Mouse (Mus musculus) naive thymus-derived CD4-positive, alpha-beta T cell, adult 5 months (primary cell): ENCODE measurements around the gene Rnpep. TPM values are rescaled to one million over a fixed set of nuclear protein-coding genes. Genes with fewer than 3 reads are reported as not detected.

Experiments used
- polyA plus RNA-seq: library from polyadenylated mRNA; unstranded; fragments of 100-300 nt; shearing (Covaris generic); gene quantifications from one replicate; pipeline ENCODE4 v1.2.1, GENCODE M21; 2017

Rnpep gene
- polyA plus RNA-seq, result 10.3 TPM

DNA sequence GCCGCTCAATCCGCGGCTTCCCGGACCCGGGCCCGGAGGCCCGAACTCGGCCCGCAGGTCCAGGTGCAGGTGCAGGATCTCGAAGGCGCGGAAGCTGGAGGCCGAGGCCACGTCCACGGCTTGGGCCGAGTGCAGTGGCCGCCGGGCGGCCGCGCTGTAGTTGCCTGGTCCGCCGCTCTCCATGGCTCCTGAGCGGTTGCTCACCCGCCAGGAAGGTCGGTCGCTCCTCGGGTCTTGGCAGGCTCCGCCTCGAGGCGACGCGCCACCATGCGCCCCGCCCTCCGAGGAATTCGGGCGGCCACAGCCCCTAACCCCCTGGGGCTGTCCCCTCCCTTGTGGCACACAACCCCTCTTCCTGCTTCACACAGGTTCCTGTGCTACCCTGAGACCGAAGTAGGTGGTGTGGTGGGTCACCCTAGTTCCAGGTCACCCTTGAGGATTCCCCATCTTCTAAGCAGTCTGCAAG, at the start of gene Rnpep:
Gene Rnpep, minus strand, starts transcription at position 259 of the 466 bp plus-strand sequence.

DNA sequence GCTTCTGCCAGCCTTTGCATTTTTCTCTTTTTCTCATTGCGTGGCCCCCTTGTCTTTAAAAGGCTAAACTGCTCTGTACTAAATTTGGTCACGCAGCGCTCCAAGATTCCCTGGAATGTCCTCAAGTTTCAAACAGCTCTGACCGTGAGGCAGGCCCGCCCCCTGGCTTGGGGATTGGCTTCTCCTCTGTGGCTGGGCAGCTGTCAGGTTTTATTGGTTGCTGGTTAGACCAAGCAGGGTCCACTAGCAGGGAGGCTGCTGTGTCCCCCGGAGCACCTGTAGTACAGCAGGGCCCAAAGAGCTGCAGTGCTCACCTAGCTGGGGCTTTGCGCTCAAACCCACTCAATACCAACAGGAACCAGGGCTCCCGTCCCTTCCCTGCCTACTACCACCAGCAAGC, 40.7 kb upstream of the Rnpep start, which contains the start of gene Lmod1:
Gene Lmod1, plus strand, starts transcription at position 237 of the 400 bp plus-strand sequence.

DNA sequence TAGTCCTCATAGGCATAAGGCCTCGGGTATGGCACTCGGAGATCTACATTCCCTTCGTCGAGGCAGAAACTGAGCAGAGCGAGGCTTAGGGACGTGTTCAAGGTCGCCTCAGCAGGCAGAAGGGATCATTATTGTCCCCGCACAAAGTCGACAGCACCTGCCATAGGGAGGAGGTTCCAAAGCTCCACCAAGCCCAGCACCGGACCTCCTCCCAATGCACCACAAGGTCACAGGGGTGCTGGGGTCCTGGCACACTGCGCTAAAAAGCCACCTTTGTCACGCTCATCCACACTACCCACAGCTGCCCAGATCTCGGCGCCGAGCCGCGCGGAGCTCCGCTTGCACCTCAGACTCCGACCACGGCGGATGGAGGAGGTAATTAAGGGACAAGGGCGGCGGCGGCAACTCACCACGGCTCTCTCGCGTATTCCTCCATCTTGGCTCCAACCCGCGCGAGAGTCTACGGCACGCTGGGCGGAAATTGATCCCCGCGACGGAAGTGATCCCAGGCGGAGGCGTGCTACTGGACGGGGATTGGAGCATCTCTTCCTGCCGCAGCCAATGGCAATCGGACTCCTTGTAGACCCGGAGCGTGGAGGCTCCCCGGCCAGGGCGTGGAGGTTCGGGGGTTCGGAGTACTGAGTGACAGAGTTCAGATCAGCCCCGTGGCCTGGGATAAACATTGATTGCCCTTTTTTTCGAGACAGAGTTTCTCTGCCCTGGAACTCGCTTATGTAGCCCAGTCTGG, 29.6 kb upstream of the Rnpep start, which contains the start of gene Timm17a:
Gene Timm17a, minus strand, starts transcription at position 495 of the 748 bp plus-strand sequence.

DNA sequence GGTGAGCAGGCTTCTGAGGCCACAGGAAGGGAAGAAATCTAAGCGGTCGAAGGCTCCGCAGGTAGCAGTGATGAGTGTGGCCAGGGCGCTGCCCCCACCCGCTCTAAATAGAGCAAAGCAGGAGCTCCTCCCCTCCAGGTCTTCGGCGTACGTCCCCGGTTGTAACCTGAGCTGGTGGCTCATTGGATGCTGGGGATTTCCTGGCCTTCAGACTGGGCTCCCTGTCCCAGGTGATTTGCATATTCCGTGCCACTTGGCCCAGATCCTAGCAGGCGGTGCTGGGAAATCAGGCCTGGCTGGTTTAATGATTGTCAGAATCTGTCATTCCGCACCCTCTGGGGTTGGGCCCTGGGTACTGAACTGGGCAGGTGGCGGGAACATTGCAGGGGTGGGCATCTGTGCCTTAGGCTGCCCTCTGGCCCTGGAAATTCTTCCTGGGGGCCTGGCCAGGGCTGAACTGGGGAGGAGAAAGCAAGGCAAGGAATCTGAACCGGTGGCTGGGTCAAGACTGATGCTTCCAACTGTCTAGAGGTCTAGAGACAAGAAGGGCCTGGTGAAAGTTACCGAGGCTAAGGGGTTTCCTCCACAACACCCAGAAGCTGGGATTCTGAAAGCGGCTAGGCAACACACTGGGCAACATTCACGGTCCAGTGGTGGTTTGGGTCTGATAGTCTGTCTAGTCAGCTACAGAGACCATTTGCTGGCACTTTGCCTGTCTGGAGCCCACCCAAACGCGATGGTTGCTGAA, 25.3 kb downstream of the Rnpep start, which contains the start of gene Elf3:
Gene Elf3, minus strand, starts transcription at position 189 of the 748 bp plus-strand sequence.

Other genes starting within 250 kb of the Rnpep start
- 0.14 TPM for gene Lgr6, start 178.8 kb downstream of the Rnpep start, polyA plus RNA-seq
- gene Ptpn7, start 151.4 kb downstream of the Rnpep start, polyA plus RNA-seq, result 56.2 TPM
- 51.7 TPM for gene Arl8a, start 137.3 kb downstream of the Rnpep start, polyA plus RNA-seq
- gene Gpr37l1, start 116.4 kb downstream of the Rnpep start, polyA plus RNA-seq, result not detected
- gene Elf3, start 25.5 kb downstream of the Rnpep start, polyA plus RNA-seq, result not detected
- gene Timm17a, start 29.7 kb upstream of the Rnpep start, polyA plus RNA-seq, result 123 TPM
- not detected for gene Lmod1, start 40.7 kb upstream of the Rnpep start, polyA plus RNA-seq
- not detected for gene Shisa4, start 91.2 kb upstream of the Rnpep start, polyA plus RNA-seq
- 57.9 TPM for gene Ipo9, start 146.4 kb upstream of the Rnpep start, polyA plus RNA-seq